Mouse (Mus musculus) kidney, postnatal 10 days (tissue): ENCODE measurements around the gene Syk.

Experiments
- DNase-seq: peaks from one replicate; pipeline ENCODE4 v3.0.0; 2021; ENCODE audit warnings: mixed read lengths

The Syk gene

DNA sequence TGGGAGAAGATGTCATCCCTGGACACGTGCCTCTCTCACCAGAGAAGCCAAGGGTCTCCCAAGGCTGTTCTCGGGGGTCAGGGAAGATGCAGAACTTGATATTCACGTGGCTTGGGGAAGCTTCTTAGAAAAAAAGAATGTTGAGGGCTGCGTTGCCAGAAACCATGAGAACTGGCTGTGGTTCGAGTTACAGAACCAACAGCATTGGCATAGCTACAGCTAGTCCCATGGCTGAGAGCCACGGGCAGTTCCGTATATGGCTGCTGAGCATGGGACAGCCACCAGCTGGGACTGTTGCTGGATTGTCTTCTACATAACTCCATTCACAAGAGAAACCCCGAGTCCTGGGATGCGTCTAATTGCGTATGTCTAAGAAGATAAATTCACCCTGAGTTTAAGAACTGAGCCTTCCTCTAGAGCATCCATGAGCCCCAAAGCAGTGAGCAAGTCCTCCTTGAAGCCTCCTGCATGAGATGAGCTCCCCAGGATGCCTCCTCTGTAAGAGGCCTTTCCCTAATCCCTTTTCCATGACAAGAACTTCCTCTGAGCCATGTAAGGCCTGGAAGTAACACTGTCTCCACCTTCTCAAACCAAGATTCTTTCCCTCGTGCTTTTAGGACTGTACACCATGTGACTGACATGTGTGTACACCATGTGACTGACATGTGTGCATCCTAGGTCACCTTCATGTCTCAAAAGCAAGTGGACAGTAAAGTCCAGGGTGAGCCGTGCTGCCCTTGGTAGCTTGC lies 71.3 kb downstream of the Syk start:
- peak; percentile 41 for DNase-seq

- no peak for DNase-seq
These were observed 71.9 kb downstream of the Syk start for GRCm38 (mm10) chr13:52654830-52655308.

- no peak for DNase-seq
These were observed 75.0 kb downstream of the Syk start for GRCm38 (mm10) chr13:52657966-52658365.

DNA sequence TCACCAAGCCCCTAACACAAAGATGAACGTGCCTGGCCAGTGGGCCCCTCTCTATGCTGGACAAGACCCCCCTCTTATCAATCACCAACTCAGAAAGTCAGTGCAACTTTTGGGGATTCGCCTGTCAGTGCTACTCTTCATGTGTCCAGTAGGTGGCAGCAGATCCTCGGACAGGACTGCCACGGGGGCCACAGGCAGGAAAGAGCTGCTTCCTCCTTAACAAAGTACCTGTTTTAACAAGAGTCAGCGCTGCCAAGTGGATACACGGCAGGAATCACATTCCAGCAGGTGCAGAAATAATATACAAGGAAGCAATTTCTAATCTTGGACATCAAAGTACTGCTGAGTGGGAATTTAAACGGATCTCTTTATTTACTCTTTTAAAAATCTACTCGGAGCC lies 75.5 kb downstream of the Syk start:
- DNase-seq: peak; percentile 74

DNA sequence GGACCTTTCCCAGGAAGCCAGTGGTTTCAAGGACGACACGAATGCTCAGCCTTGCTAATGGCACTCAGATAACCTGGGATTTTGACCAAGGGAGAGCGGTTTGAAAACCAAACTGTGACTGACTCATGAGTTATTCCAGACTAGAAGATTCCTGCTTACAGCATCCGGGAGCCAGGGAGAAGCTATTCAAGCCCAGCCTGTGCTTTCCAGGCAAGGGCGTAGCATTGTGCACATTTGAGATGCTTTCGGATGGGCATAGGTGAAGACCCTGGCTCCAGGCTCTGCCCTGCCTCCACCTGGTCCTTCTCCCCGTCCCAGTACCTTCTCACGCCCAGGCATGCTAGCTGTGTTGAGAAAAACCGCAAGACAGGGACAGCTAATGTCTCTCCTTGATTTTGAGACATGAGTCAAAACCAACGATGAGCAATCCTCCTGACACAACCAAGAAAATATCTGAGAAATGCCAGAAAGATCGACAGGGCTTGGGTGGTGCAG lies 76.2 kb downstream of the Syk start:
- DNase-seq: no peak

- peak; percentile 25 for DNase-seq
These were observed 86.9 kb downstream of the Syk start for GRCm38 (mm10) chr13:52669889-52670288.

- DNase-seq: no peak
These were observed 90.3 kb downstream of the Syk start for GRCm38 (mm10) chr13:52673272-52673671.

- no peak for DNase-seq
These were observed 90.9 kb downstream of the Syk start for GRCm38 (mm10) chr13:52673856-52674255.

DNA sequence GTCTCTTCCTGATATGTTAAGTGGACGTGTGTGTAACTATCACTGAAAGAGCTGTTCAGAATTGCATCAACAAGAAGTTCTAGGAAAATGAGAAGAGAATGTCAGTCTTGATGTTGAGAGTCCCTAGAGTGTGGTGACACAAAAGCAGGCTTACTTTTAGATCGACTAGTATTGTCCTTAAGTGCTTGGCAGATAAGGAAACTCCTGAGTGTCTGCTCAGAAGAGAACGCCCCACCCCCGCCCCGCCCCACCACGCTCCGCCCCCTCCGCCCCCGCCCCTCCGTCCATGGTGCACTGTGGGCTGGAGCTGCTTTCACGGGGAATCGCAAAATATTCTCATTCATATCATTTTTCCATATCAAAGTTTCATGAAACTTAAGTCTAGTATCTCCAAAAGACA lies 91.9 kb downstream of the Syk start:
- DNase-seq: no peak

DNA sequence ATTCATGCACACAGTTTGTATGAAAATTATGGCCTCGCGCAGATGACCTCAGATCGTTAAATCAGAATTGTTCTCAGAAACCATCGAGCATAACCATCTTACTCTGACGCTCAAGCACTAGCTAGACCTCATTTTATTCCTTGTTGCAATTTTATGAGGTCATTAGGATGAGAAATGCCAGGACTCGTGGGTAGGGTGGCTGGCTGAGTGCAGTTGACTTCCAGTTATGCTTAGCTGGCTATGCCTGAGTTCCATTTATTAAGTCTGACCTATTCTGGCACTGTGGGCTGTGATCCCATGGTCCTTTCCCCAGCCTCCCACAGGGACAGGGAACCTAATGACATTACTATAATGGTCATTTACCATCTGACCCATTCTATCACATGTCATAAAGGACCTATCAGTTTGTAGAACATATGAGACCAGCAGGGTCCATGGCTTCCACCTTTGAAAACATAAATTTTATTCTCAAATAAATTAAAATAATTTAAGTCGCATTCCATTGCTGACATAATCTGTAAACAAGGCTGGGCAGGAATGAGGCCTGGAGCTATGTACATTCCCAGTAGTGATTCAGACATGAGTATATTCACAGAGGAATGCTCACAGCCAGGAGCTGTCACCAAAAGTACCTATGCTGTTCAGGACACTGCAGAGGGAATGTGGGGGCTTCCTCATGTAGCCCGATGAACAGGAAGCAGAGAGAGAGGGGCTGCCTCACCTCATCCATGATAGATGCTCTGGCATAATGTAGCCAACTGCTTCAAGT lies 92.7 kb downstream of the Syk start:
- DNase-seq: no peak

- DNase-seq: no peak
These were observed 93.9 kb downstream of the Syk start for GRCm38 (mm10) chr13:52676671-52677445.

- no peak for DNase-seq
These were observed 96.9 kb downstream of the Syk start for GRCm38 (mm10) chr13:52679906-52680305.

DNA sequence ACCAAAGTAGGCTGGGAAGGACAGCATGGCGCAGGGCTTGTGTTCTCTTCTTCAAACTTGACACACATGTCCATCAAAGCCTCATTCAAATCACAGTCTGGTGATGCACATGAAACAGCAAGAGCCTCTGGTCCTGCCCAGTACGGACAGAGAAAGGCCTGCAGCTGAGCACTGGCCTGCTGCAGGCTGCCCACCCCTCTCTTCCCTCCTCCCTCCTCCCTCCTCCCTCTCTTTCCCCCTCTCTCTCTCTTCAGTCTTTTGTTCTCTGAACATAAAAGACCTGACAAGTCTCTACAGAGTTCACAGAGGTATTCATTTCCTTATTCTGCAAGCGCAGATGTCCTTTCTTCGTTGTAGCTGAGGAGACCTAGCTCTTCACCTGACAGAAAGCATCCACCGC lies 99.1 kb downstream of the Syk start:
- no peak for DNase-seq

DNA sequence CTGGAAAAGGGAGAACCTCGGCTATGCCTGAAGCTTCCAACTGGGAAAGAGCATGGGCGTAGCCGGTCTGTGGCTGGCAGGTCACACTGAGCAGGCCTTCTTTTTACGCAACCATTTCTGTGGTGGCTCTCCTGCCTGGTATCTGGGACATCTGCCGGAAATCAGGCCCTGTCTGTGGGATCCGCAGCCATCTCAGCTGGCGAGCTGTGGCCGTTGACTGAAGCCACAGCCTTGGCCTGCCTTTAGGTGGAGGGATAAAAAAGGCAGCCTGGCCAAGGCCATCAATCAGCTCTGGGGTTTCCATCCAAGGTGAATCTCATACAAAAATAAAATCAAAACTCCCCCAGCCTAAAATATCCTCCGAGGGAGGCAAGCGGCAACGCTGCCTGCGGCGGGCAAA lies 107.5 kb downstream of the Syk start:
- no peak for DNase-seq

- DNase-seq: no peak
These were observed 109.3 kb downstream of the Syk start for GRCm38 (mm10) chr13:52692311-52692710.

DNA sequence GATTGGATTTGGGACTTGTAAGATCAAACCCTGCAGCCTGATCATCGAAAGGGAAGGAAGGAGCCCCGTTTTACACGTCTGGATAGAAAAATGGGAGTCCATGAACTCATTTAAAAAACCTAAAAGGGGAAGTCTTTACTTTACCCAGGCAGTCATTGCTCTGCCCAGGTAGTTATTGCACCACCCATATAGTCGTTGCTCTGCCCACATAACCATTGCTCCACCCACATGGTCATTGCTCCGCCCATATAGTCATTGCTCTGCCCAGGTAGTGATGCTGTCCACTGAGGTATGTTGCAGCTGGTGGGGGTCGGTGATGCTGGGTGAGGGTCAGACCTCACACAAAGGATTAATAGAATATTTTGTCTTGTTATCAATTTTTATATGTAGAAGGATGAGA lies 111.9 kb downstream of the Syk start:
- DNase-seq: no peak
